Mouse (Mus musculus) gastrocnemius, adult 18-20 months (tissue): ENCODE measurements around the gene Sgo1. TPM values are rescaled to one million over a fixed set of nuclear protein-coding genes. Genes with fewer than 3 reads are reported as not detected.
"Not testable (repeated sequence)": the region's sequence is repeated elsewhere in the genome, so short reads cannot be mapped to it uniquely, and the experiment has no call there.

Experiments
- DNase-seq: peaks from one replicate; pipeline ENCODE4 v3.0.0; 2021; ENCODE audit warnings: low spot score
- long read RNA-seq, 2 experiments: library from polyadenylated mRNA; stranded (forward); transcript quantifications; one replicate each; pipeline ENCODE4 v2.0.0; 2021
- total RNA-seq, 2 experiments: library from RNA; stranded (reverse); gene quantifications; 2 replicates each; pipeline ENCODE4 v1.2.3; 2021

Sgo1 gene
- not detected for total RNA-seq
- long read RNA-seq, experiment 1, result 0 reads
- long read RNA-seq, experiment 2, result 0 reads

DNA sequence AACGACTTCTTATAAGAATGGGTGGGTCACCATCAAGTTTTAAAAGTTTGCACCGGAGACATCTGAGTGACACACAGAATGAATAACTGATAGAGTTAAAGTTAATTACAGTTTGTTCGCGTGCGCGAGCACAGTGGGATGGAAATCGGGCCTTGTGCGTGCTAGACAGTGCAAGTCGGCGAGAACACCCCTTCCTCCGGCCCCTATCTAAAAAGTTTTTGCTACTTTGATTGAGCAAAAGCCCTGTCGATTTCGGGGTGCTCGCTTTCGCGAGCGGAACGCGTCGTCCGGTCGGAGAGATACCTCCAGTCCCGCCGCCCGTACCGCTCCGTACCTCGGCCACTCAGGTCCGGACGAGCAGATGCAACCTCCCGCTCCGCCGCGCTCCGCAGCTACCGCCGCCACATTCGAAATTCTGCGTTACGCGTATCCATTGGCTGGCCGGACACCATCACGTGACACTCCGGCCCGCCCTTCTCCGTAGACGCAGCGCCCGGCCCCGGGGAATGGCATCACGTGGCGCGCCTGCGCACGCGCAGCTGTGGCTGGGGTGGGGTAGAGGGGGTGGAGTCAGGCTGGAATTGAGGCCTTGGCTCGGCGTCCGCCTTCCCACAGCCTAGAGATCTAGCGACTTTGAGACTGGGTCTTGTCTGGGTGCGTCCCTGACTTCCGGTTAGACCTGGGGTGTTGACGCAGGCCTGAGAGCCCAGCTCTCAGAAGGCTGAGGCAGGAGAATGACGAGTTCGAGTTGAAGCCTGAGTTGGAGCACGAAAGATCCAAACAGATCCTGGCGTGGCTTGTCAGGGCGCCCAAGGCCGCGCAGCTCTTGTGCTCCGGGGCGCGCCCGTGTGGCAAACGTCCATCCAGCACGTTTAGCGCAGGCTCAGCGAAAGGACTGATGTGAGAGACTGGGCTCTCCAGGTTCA lies at the start of gene Sgo1:
Sgo1 (minus strand) TSS at position 457 of the 926 bp plus-strand sequence.
- DNase-seq, result peak; percentile 97

DNA sequence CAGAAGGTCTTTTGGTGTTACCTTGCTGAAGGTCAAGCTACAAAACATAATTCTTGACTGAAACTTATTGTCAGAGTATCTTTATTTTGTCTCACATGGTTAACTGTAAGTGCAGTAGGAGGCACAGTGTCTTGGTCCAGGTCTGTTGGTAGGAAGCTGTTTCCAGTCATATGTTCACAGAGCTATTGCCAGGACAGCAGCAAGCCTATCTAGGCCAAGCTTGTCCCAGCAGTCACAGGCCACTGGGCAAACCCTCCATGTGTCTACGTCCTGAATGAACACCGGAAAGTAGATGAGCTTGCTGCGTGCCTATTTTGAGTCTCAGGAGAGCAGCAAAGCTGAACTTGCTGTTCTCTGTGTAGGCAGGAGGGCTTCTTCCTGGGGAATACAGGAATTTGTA lies 29.8 kb upstream of the Sgo1 start:
- not testable (repeated sequence) for DNase-seq

DNA sequence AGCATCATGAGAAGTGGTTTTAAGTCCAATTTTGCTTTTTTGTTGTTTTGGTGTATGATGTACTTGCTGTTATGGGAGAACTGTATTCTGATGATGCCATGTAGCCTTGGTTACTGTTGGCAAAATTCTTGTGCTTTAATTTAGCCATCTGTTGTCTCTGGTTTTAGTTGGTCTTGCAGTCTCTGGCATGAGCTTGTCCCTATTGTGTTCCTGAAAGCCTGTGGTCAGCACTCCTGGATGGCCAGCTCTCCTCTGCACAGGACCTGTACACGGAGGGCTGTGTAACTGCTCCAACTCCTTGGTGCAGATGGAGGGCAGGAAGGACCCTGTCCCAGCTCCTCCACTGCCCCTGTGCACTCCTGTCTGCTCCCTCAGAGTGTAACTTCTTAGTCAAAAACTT lies 29.3 kb upstream of the Sgo1 start:
- DNase-seq, result no peak

DNA sequence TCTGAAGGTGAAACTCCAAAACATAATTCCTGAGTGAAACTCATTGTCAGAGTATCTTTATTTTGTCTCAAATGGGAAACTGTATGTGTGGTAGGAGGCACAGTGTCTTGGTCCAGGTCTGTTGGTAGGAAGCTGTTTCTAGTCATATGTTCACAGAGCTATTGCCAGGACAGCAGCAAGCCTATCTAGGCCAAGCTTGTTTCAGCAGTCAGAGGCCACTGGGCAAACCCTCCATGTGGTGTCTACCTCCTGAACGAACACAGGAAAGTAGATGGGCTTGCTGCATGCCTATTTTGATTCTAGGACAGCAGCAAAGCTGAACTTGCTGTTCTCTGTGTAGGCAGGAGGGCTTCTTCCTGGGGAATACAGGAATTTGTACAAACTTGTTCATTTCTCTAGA lies 26.0 kb upstream of the Sgo1 start:
- DNase-seq, result not testable (repeated sequence)

DNA sequence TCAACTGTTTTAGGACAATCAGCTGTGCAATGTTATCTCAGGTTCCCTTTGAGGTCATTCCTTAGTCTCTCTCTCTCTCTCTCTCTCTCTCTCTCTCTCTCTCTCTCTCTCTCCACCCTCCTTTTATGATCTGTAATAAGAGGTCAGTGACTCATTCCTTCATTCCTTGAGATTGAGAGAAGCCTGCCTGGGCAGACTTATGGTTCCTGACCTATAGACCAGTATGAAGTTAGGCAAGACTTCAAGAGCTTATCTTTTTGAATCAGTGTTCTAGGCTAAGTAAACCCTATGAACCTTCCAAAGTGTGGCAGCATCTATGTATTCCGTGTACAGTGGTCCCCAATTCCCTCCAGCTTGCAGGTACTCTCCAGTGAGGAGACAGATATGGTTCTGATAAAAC lies 25.3 kb upstream of the Sgo1 start:
- no peak for DNase-seq

DNA sequence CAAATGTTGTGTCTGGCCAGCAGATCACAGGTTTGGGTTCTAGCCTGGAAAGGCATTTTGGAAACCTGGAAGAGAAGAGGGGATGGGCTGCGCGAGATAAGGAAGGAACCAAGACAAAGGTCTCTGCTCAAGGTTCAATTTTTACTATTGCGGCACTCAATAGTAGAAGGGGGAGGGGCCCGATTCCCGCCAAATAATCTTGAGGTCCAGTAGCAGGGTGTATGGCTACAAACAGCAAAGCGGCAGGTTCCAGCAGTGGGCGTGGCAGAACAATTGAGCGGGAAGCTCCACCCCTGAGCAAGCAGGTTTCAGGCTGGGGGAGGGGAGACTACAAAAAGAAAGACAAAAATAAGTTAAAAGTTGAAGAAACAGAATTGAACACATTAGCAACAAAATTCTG lies 8.4 kb upstream of the Sgo1 start:
- DNase-seq, result not testable (repeated sequence)

DNA sequence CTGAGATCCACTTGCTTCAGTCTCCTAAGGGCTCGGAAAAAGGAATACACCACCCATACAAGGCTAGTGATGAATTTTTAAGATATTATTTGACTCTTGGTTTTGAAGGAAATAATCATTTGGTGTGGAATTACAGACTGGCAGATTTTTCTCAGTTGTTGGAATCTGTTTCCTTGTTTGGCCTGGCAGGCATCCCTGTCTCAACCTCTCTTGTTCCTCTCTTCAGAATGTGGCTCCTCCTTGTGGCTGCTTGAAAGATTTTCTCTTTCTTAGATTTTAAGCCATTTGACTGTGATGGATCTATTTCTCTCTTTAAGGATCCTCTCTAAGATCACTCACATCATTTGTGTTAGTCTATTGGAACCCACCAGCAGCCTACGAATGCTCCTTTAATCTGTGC lies 4.9 kb upstream of the Sgo1 start:
- peak; percentile 64 for DNase-seq

DNA sequence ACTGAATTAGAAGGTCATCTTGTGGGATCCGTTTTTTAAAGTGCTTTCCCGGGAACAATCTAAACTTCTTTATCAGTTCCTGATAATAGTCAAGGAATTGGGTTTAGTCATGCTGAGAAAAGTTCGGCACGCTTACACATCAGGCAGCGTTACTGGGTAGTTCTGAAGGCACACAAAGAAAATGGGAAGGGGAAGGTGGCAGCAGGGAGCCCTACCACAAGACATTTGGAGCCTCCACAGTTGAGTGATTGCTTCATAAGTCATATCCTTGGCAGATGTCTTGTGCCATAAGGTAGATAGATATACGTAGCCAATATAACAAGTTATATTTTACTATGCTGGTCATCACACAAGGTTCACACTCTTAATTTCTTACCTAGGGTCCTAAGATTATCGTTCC lies 813 bp upstream of the Sgo1 start:
- no peak for DNase-seq

DNA sequence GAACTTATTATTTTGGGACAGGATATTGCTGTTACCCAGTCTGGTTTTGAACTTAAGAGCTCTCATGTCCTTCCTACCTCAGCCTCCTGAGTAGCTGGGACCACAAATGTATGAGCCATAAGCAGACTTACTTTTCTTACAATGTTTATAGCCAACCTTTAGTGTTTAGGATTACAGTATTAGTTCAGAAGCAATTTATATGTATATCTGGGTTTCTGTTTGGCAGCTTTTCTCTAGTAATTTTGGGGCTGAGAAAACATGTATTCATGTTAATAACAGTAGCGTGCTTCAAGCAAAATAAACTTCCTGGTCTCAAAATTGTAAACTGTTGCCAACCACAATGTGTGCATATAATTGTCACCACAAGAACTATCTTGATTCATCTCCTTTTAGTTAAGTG lies 812 bp downstream of the Sgo1 start:
- DNase-seq, result no peak

DNA sequence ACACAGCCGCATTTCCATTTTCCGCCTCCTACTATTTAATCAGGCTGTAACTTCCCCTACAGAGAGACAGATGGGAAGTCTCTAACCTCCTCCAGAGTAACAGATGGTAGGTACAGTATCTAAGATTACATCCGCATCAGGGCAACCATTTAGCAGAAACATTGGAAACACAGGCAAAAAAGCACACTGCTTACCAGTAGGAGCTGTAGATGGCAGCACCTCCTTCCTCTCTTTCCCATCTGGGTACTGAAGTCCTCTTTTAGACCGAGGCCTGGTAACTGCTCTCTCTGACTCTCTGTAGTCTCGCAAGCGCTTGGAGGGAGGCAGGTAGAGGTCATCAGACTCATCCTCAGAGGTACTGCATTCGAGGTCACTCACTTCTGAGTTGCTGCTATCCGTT lies 10.4 kb downstream of the Sgo1 start:
- DNase-seq, result no peak

DNA sequence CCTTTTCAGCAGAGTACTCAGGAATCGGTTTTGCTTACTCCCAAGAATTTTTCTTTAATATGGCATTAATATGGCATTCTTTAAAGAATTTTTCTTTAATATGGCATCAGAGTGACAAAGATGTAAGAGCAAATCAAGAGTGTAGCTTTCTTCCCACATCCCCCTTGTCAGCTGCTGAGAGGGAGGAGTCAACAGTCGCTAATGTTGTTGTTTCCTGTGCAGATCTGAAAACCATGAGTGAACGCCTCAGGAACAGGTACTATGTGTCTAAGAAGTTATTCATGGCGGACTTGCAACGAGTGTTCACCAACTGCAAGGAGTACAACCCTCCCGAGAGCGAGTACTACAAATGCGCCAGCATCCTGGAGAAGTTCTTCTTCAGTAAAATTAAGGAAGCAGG lies 18.7 kb downstream of the Sgo1 start:
- no peak for DNase-seq

DNA sequence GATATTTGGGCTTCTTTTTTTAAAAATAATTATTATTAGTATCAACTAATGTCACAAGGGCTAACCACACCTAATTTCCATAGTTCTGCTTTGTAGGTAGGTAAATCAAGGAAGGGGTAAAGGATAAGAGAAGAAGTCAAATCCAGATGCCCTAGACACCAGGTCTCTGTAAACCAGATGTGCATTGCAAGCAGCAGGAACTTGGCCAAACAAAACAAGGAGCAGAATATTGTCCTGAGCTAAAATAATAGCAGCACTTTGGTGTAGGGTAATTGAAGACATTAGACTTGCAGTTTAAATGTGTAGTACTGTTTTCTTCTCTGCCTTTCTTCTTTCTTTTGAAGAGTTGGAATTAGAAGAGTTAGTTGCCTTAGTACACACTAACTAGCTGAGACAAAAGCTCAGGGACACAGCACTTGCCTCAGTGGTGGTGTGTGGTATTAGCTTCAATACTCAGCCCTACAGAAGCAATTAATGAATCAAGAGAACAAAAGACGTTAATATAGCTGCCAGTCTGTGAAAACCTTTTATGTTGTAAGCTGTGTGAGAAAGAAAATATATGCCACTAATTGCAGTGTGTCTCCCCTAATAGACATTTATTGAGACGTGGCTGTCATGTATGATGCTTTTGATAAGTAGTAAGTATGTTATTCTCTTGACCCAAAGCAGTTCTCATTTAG lies 24.3 kb downstream of the Sgo1 start:
- DNase-seq, result no peak

DNA sequence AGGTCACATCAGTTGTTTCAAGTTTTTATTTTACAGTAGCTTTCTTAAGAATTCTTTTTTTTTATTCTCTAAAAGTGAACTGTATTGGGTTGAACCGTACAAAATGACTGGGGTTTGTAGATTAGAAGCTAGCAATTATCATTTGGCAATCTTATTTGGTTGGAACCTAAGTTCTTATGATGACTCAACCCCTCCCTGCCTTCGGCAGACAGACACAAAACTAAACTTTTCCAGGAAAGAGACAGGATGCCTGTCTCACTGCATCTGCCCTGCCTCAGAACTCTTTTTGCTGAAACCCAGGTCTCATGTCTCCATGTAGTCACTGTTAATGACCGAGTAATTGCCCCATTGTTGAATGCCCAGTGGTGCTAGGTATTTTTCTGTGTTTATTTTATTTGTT lies 24.9 kb downstream of the Sgo1 start:
- DNase-seq, result no peak

DNA sequence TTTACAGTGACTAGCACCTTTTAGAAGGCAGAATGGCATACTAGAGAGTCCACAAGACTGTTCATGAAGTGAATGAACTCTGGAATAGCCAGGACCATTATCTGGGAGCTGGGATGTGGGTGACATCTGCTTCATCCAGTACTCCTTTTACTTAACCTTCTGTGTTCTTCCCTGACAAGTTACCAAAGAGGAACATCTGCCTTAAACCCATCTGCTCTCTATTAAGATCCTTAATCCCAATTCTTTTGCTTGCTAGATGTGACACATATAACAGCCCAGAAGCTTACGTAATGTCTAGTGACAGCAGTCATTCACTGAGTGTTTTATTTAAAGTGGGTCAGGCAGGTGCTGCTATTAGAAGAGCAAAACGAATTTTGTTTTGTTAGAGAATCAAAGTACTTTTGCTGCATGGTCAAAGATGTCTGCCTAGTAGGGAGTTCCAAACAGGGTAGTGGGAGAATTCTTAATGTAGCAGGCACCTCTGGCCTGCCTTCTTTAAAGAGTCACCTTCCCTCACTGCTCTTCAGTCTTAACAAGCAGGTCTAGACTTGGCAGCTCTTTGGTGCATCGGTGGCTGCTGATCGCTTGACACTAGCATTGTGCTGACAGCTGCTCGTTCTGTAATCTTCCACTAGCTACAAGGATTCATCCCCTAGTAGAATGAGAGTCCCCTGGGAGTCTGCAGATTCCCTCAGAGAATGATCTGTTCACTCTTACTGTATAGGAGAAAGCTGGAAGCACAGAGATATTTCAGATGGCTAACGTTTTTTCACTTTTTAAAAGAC lies 27.9 kb downstream of the Sgo1 start:
- no peak for DNase-seq

DNA sequence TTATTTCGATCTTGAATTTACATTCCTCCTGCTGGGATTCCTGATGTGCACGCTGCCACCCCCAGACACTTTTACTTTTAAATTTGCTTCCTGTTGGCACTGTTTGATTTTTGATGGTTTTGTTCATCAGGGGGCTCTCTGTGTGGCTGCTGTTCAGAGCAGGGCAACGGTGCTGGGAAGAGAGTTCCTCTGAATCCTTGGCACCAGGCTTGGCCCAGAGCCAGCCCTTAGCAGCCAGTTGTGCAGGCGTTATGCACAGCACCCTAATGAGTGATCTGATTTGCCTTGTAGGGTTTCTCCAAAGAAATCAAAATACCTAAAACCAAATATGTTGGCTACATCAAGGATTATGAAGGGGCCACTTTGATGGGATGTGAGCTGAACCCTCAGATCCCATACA lies 29.4 kb downstream of the Sgo1 start:
- DNase-seq, result no peak

DNA sequence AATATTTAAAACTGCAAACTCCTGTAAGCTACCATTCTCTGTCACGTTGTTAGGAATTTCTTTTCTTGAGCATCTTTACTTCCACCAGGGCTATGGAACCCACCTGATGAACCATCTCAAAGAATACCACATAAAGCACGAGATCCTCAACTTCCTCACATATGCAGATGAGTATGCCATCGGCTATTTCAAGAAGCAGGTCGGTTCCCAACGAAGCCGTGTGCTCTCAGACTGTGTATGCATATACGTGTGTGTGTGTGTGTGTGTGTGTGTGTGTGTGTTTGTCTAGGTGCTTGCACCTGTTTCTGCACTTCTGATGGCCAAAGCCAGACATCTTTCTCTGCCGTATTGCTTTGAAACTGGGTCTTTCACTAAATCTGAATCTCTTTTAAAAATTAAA lies 29.9 kb downstream of the Sgo1 start:
- DNase-seq, result no peak

DNA sequence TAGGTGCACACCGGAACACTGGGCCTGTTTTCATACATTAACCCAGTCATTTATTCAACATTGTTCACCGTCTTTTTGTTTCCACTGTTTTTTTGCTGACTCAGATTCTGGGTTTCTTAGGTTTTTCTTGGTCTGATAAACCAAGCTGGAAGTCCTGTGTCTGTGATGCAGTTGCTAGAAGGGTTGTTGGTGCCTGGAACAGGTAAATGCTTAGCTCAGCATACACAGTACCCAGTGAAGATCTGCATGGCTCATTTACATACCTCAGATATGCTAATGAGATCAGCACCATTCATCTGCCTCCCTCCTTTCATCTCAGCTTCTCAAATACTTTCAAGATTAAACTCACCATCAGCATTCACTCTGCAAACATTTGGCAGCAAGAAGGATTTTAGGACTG lies 30.5 kb downstream of the Sgo1 start:
- no peak for DNase-seq

DNA sequence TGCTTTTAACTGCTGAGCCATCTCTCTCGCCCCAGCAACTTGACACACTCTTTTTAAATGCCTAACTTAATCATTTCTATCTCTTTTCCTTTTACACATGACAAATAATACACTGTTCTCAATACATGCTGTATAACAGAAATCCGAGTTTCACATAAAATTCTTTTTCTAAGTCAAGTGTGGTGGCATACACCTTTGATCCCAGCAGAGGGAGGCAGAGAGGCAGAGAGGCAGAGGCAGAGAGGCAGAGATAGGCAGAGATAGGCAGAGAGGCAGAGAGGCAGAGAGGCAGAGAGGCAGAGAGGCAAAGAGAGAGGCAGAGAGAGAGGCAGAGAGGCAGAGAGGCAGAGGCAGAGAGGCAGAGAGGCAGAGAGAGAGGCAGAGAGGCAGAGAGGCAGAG lies 31.7 kb downstream of the Sgo1 start:
- DNase-seq, result not testable (repeated sequence)

DNA sequence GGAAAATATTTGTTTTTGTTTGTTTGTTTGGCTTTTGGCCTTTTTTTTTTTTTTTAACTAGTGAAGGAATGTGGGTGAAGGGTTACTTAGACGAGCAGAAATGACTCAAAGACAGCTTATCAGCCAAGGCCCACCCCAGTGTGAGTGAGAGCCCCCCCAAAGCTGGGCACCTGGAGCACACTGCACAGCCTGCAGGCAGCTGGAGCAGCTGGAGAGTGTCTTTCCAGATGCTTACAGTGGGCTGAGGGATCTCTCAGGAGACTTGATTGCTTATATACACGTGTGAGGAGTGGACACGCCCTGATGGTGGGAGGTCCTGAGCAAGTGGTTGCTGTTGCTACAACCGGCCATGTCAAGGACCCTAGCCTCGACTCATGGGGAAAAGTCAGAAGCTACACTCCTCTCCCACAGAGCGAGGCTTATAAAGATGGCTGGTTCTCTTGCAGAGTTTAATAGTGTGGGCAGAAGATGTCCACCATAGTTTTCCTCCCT lies 32.7 kb downstream of the Sgo1 start:
- DNase-seq, result no peak

DNA sequence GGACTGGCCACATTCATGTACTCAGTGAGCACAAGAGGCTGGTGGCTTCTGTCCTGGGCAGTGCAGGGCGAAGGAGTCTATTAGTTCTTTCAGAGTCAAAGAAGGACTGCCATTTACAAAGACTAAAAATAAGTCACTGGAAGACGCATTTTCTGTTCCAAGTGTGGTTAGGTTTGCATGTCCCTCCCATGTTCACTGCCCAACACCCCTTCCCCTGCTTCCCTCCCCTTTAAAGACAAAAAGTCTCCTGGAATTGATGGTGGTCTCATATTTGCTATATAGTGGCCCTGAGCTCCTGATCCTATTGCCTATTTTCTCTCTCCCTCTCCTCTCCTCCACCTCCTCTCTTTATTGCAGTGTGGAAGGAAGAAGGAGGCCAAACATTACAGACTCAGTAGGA lies 33.2 kb downstream of the Sgo1 start:
- DNase-seq, result no peak

DNA sequence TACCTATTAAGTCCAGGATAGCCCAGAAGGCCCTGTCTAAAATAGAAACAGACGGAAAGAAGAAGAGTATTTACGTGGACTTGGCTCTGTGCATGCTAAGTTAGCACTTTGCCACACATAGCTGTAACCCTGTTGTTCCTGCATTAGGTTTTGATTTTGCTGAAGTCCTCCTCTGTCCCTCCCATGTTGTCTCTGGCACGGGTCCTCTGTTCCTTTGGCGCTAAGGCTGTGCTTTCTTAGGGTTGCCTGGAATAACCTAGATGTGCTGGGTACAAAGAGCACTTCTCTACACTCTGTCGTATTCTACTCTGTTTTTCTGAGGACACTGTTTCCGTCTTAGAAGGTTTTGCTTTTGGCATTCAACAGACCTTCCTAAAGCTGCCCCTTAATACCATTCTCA lies 34.1 kb downstream of the Sgo1 start:
- peak; percentile 32 for DNase-seq

DNA sequence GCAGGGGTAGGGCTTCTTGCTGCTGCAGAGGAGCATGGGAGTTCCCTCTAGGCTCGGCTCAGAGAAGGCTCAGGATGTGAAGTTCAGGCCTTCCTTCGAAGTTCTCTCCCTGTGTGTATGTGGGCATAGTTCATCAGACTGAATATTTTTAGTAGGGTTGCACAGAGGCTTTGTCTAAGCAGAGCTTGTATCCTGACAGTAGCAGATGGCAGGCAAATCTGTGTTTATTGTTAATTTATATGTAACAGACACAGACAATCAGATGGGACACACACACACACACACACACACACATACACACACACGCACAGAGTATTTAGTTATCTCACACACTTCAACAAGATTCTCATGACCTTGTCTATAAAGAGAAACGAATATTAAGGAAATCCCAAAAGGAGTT lies 34.5 kb downstream of the Sgo1 start:
- no peak for DNase-seq
